Mouse (Mus musculus) midbrain, postnatal 0 days (tissue): Measurements from ENCODE around the gene Gm20388. TPM values are rescaled to one million over a fixed set of nuclear protein-coding genes. Genes with fewer than 3 reads are reported as not detected.

Experiments
- ATAC-seq: fragments of 200-750 bp; cut with Nextera tagmentation; 2 replicates; pipeline ENCODE4 v1.8.0; 2017; ENCODE audit warnings: moderate number of reproducible peaks, mild to moderate bottlenecking, moderate TSS enrichment, moderate library complexity; ENCODE audit not compliant: low FRiP score
- DNase-seq: peaks from one replicate; pipeline ENCODE4 v3.0.0-alpha.2; 2015; ENCODE audit warnings: low spot score
- H3K27ac ChIP-seq: fragments of 300-500 bp; sonication (generic); 2 replicates; pipeline ENCODE4 v1.5.1; 2014; ENCODE audit warnings: low read depth, mild to moderate bottlenecking, low read length, mixed read lengths
- H3K27me3 ChIP-seq: fragments of 300-500 bp; sonication (generic); 2 replicates; pipeline ENCODE4 v1.6.1; 2014; ENCODE audit warnings: low read length, control low read depth, mixed read lengths; ENCODE audit not compliant: insufficient read depth
- H3K36me3 ChIP-seq: fragments of 300-500 bp; sonication (generic); 2 replicates; pipeline ENCODE4 v1.6.1; 2014; ENCODE audit warnings: low read length, control low read depth, mixed read lengths; ENCODE audit not compliant: insufficient read depth
- H3K4me1 ChIP-seq: fragments of 300-500 bp; sonication (generic); 2 replicates; pipeline ENCODE4 v1.6.1; 2014; ENCODE audit warnings: mild to moderate bottlenecking, control low read depth, antibody characterized with exemption, low read length, mixed read lengths; ENCODE audit not compliant: insufficient read depth
- H3K4me2 ChIP-seq: fragments of 300-500 bp; sonication (generic); 2 replicates; pipeline ENCODE4 v1.6.1; 2014; ENCODE audit warnings: low read depth, mild to moderate bottlenecking, low read length, mixed read lengths; ENCODE audit not compliant: poor library complexity, severe bottlenecking
- H3K4me3 ChIP-seq: fragments of 300-500 bp; sonication (generic); 2 replicates; pipeline ENCODE4 v1.5.1; 2014; ENCODE audit warnings: low read depth, mild to moderate bottlenecking, low read length, moderate library complexity
- H3K9ac ChIP-seq: fragments of 300-500 bp; sonication (generic); replicated peaks from 2 replicates; pipeline ENCODE4 v1.6.1; 2014; ENCODE audit warnings: mild to moderate bottlenecking, low read length, moderate library complexity, mixed read lengths; ENCODE audit not compliant: poor library complexity, severe bottlenecking
- H3K9me3 ChIP-seq: fragments of 300-500 bp; sonication (generic); 2 replicates; pipeline ENCODE4 v1.6.1; 2016; ENCODE audit warnings: low read length, control low read depth
- CTCF ChIP-seq: IDR thresholded peaks from 2 replicates; pipeline ENCODE4 v1.5.1; 2016; ENCODE audit warnings: antibody characterized with exemption, mild to moderate bottlenecking
- WGBS: fragments of 180-500 bp; shearing (Covaris S2); extraction: QIAGEN DNeasy Blood & Tissue Kit; methylation state at CpG from one replicate; pipeline ENCODE4 v1.1.7; 2014; 5-methylcytosine and 5-hydroxymethylcytosine counted together
- polyA plus RNA-seq: library from polyadenylated mRNA; unstranded; fragments of >200 nt; fragmentation: Nextera tagmentation; extraction: Ambion mirVana; gene quantifications from 2 replicates; pipeline ENCODE4 v1.2.1, GENCODE M21; 2015
- total RNA-seq: library from RNA; depleted of rRNA; stranded (reverse); fragments of >200 nt; gene quantifications from 2 replicates; pipeline ENCODE4 v1.2.3, GENCODE M21; 2014

Gene Gm20388
- total and polyA plus RNA-seq, 2 experiments from 2014 or later = 74.2 TPM; not detected in 1

DNA sequence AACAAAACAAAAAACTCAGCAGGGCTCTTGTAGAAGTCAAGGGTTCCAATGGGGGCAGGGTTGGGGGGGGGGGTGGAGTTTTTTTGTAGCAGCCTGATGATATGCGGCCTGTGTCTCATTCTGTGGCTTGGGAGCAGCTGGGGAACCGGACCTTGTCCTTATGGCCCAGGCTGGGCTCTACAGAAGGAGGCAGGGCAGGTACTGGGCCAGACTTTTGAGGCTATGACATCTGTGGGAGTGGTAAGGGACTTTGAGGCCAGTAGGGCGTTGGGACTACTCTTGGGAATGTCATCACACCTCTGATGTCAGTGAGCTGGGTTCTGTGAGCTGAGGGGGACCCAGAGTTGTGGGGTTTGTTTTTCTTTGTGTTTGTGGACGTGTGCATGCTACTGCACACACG lies 584.8 kb downstream of the Gm20388 start:
- peaks cover 62% of the 10 kb centered on the region for H3K4me1 ChIP-seq
- DNase-seq (no peak), ATAC-seq (no peak)
- H3K36me3 ChIP-seq = no peaks in the 10 kb centered on the region
- no peak overlapping the region for H3K4me3 ChIP-seq
- no peaks in the 10 kb centered on the region for H3K9me3 ChIP-seq
- H3K9ac ChIP-seq = no peak overlapping the region
- no peaks in the 10 kb centered on the region for H3K27me3 ChIP-seq
- 73% methylated on average over 5 of the region's 5 CpGs for WGBS
- peak overlapping the region; percentile 51; the same call in 1 of the 2 replicates for H3K27ac ChIP-seq
- no peak for TF ChIP-seq CTCF
- peak overlapping the region; percentile 97 for H3K4me2 ChIP-seq

- ATAC-seq (no peak), DNase-seq (no peak)
- Histone ChIP-seq H3K27ac (no peak overlapping the region), H3K9me3 (no peaks in the 10 kb centered on the region), H3K4me1 (peaks cover 59% of the 10 kb centered on the region), H3K9ac (no peak overlapping the region), H3K36me3 (no peaks in the 10 kb centered on the region), H3K4me2 (no peak overlapping the region), H3K4me3 (no peak overlapping the region), H3K27me3 (no peaks in the 10 kb centered on the region)
- 96% methylated on average over 15 of the region's 15 CpGs for WGBS
- no peak for TF ChIP-seq CTCF
Measured at GRCm38 (mm10) chr8:120496478-120496877, 585.8 kb downstream of the Gm20388 start.

DNA sequence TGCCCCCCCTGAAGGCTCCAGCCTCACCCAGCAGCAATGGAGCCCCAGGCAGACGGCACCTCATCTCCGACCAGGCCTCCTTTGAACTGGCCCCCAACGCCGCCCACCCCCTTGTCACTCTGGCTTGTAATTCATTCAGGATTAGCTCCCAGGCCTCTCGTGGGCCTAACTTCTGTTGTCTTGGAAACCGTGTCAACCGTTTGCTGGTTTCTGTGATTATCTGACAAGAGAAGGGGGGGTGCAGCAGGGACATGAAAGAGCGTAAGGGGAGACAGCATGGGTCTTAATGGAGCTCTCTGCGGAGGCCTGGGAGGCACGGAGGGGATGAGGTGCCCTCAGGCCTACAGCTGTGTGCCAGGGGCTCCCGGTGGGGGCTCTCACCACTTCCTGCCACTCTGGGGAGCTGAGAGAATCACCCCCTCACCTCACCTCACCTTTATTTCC lies 586.9 kb downstream of the Gm20388 start:
- H3K4me3 ChIP-seq = no peak overlapping the region
- ATAC-seq (0 out of 2 replicates have a peak, but pooled peaks have one; percentile 39), DNase-seq (peak; percentile 45)
- H3K4me1 ChIP-seq = peaks cover 48% of the 10 kb centered on the region
- no peaks in the 10 kb centered on the region for H3K36me3 ChIP-seq
- 10% methylated on average over 11 of the region's 11 CpGs for WGBS
- H3K4me2 ChIP-seq = peak overlapping the region; percentile 38
- peak overlapping the region; percentile 59; the same call in 1 of the 2 replicates for H3K27ac ChIP-seq
- no peaks in the 10 kb centered on the region for H3K9me3 ChIP-seq
- H3K9ac ChIP-seq = peak overlapping the region; percentile 19; the same call in 1 of the 2 replicates
- TF ChIP-seq CTCF = no peak
- no peaks in the 10 kb centered on the region for H3K27me3 ChIP-seq

DNA sequence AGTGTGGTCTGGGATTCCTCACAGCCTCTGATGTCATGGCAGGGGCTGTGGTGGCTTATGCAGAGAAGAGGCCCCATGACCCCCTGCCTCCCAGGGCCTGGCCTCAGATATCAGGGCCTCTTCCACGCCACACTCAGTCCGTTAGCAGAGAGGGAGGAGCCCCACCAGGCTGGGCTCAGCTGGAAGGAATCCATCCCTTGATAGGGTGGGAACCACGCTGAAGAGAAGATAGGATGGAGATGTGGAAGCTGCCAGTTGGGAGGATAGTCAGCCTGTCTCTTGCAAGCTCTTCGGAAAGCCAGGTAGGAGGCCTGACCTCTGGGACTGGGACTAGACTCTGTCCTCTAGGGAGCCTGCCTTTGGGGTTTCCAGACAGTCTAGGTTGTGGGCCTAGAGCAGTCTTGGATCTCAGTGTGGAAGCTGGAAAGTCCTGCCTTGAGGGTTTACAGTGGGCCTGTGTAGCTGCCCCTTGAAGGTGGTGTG lies 587.7 kb downstream of the Gm20388 start:
- H3K9ac ChIP-seq = peak overlapping the region; percentile 19; the same call in 1 of the 2 replicates

GRCm38 (mm10) chr8:120498926-120499605 lies 588.4 kb downstream of the Gm20388 start:
- WGBS = 22% methylated on average over 9 of the region's 9 CpGs
- H3K4me3 ChIP-seq = no peak overlapping the region
- peak overlapping the region; percentile 32 for H3K4me2 ChIP-seq
- no peak for DNase-seq
- H3K9me3 ChIP-seq = no peaks in the 10 kb centered on the region
- no peaks in the 10 kb centered on the region for H3K27me3 ChIP-seq
- H3K36me3 ChIP-seq = no peaks in the 10 kb centered on the region
- no peak overlapping the region for H3K9ac ChIP-seq
- ATAC-seq = peak; percentile 54; the same call in 1 of the 2 replicates
- peak overlapping the region; percentile 59; the same call in 1 of the 2 replicates for H3K27ac ChIP-seq
- H3K4me1 ChIP-seq = peaks cover 39% of the 10 kb centered on the region
- no peak for TF ChIP-seq CTCF

More for the DNA sequence above, 587.7 kb downstream of the Gm20388 start:
- Histone ChIP-seq H3K4me3 (no peak overlapping the region), H3K9me3 (no peaks in the 10 kb centered on the region), H3K36me3 (no peaks in the 10 kb centered on the region), H3K4me2 (peak overlapping the region; percentile 32), H3K27ac (peak overlapping the region; percentile 59; the same call in 1 of the 2 replicates), H3K4me1 (peaks cover 41% of the 10 kb centered on the region), H3K27me3 (no peaks in the 10 kb centered on the region)
- 19% methylated on average over 4 of the region's 4 CpGs for WGBS
- ATAC-seq = no peak
- DNase-seq = no peak
- TF ChIP-seq CTCF = no peak

DNA sequence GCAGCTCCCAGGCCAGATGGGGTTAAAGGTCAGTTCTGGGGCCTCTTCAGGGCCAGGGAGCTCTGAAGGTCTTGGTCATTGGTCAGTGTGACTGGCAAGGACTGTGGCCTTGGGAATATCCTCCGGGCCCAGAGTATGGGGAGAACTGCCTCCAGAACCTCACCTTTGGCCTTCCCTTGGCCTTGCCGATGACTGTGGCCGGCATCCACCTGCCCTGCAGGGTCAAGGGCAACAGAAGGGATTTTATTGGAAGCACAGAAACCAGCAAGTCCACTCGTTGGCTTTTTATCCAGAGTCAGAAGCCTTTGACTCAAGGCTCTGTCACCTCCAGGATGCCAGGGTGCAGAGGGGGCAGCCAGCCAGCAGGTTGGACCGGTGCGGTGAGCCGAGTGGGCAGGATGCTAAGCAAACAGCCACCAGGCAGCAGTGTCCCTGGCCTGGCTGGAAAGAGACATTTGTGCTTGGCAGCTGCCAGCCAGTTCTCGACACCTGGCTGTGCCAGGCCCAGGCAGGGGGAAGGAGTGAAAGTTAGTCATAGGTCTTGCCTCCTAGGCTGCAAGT lies 590.1 kb downstream of the Gm20388 start:
- no peaks in the 10 kb centered on the region for H3K27me3 ChIP-seq
- no peak for DNase-seq
- no peaks in the 10 kb centered on the region for H3K36me3 ChIP-seq
- H3K4me1 ChIP-seq = peaks cover 46% of the 10 kb centered on the region
- H3K27ac ChIP-seq = no peak overlapping the region
- 82% methylated on average over 8 of the region's 8 CpGs for WGBS
- H3K4me2 ChIP-seq = no peak overlapping the region
- ATAC-seq = no peak
- H3K4me3 ChIP-seq = no peak overlapping the region
- no peak overlapping the region for H3K9ac ChIP-seq
- H3K9me3 ChIP-seq = no peaks in the 10 kb centered on the region
- no peak for TF ChIP-seq CTCF
